Mouse (Mus musculus): Measurements from ENCODE around the gene Sh3kbp1. TPM values are rescaled to one million over a fixed set of nuclear protein-coding genes. Genes with fewer than 3 reads are reported as not detected.
"Not testable (repeated sequence)": the region's sequence is repeated elsewhere in the genome, so short reads cannot be mapped to it uniquely, and the experiment has no call there.

Gene Sh3kbp1
- polyA plus RNA-seq (2015; fragmentation: Nextera tagmentation; extraction: Ambion mirVana) = 28.4 and 31.9 TPM in 2 replicates

DNA sequence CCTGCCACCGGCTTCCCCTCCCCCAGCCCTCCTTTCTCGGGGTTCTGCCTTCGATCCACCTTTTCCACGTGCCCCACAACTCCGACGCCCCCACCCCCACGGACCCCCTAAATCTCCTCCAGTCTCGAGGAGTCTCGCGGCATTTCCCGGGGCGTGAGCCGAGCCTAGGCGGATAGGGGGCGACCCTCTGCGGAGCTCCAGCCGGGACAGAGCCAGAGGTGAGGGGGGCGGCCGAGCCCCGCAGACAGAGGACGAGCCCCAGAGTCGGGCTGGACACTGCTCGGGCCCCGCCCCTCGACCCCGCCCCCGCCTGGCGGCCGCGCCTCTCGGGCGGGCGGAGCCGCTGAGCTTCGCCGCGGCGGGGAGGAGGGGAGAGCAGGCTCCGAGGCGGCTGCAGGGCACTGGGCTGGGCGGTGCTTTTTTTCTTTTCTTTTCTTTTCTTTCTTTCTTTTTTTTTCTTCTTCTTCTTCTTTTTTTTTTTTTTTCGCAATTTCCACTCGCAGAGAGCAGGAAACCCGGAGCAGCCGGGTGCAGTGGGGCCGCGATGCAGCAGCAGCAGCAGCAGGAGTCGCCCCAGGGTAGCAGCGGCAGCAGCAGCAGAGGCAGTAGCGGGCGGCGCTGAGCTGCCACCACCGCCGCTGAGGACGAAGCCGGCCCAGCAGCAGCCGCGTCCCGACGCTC is at the start of gene Sh3kbp1:
Gene Sh3kbp1, plus strand, starts transcription at position 366 of the 681 bp plus-strand sequence.
- Histone ChIP-seq H3K36me3 (no peaks in the 10 kb centered on the region), H3K27me3 (replicated peaks) (no peaks in the 10 kb centered on the region), H3K4me1 (no peaks in the 10 kb centered on the region), H3K4me2 (peak within 1 kb of the TSS; percentile 70), H3K9ac (peak within 1 kb of the TSS; percentile 46; the same call in 1 of the 2 replicates), H3K4me3 (replicated peaks) (peak within 1 kb of the TSS; percentile 59), H3K9me3 (no peaks in the 10 kb centered on the region), H3K27ac (peak within 1 kb of the TSS; percentile 67)
- 13% methylated on average over 54 of the region's 60 CpGs for WGBS
- peak; percentile 85 for ATAC-seq (ENCODE audit: insufficient read depth, low FRiP score, low read depth)

DNA sequence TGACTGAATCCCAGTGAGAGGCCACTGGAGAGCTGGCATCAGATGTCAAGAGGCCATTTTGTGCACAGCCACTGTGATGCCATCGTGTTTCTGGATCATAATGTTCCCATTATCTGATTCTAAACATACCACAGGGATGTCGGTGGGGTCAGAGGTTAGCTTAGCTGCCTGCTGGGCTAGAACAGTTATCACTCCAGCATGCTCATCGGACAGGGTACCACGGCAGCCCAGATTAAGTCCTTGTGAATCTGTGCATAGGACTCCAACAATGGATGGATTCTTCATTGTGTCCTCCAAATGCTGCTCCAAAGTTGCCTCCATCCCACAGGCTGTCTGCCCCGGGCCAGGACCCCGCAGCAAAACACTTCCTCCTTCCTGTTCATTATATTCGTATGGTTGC is 42.3 kb upstream of the Sh3kbp1 start:
- not testable (repeated sequence) for H3K9ac ChIP-seq; ATAC-seq (ENCODE audit: insufficient read depth, low FRiP score, low read depth); H3K36me3 ChIP-seq; H3K27ac ChIP-seq; H3K4me1 ChIP-seq; H3K4me2 ChIP-seq; H3K9me3 ChIP-seq; H3K4me3 ChIP-seq (replicated peaks); H3K27me3 ChIP-seq (replicated peaks)
- WGBS = 73% methylated on average over 7 of the region's 7 CpGs

DNA sequence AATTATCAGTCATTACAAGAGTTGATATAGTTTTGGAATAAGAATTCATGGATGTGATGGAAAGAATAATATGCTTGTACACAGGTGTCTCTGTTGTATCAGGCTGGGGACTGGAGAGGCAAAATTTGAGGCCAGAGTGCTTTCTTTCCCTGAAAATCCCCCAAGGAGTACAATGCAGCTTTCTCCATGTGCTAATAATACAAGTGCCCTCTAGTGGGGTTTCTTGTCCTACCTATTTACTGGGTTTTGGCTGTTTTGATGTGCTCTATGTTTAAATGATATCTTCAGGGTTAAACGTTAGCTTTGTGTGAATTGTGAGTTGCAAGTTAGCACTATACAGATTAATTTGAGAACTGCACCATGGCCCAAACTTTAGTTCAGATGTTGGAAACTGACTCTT is 35.4 kb upstream of the Sh3kbp1 start:
- Histone ChIP-seq H3K27me3 (replicated peaks) (no peaks in the 10 kb centered on the region), H3K4me2 (no peak overlapping the region), H3K9me3 (no peaks in the 10 kb centered on the region), H3K27ac (no peak overlapping the region), H3K4me1 (no peaks in the 10 kb centered on the region), H3K9ac (no peak overlapping the region), H3K36me3 (no peaks in the 10 kb centered on the region), H3K4me3 (replicated peaks) (no peak overlapping the region)
- ATAC-seq (ENCODE audit: insufficient read depth, low FRiP score, low read depth) = no peak
- WGBS = 57% methylated on average over 1 of the region's 1 CpGs

DNA sequence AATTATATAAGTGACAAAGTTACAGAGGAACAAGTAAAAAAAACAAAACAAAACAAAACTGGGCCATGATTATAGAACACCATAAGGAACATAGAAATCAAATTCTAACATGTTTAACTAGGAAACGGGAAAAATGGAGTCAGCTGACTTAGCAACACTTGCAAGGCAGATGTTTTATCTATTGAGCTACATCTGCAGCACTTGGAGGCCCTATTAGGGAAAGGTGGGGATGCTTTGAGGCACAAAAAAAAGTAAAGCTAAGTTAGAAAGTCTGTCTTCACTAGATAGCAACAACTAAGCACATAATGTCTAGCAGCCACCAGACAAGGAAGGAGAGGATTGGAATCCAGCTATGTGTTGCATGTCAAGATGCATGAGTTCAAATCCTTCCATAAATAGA is 29.6 kb upstream of the Sh3kbp1 start:
- no peaks in the 10 kb centered on the region for H3K9me3 ChIP-seq
- H3K9ac ChIP-seq = no peak overlapping the region
- no peak overlapping the region for H3K27ac ChIP-seq
- H3K4me2 ChIP-seq = no peak overlapping the region
- no peaks in the 10 kb centered on the region for H3K4me1 ChIP-seq
- no peaks in the 10 kb centered on the region for H3K36me3 ChIP-seq
- no peaks in the 10 kb centered on the region for H3K27me3 ChIP-seq (replicated peaks)
- no peak overlapping the region for H3K4me3 ChIP-seq (replicated peaks)
- 61% methylated on average over 1 of the region's 1 CpGs for WGBS
- ATAC-seq (ENCODE audit: insufficient read depth, low FRiP score, low read depth) = no peak; the same call in 1 of the 2 replicates

DNA sequence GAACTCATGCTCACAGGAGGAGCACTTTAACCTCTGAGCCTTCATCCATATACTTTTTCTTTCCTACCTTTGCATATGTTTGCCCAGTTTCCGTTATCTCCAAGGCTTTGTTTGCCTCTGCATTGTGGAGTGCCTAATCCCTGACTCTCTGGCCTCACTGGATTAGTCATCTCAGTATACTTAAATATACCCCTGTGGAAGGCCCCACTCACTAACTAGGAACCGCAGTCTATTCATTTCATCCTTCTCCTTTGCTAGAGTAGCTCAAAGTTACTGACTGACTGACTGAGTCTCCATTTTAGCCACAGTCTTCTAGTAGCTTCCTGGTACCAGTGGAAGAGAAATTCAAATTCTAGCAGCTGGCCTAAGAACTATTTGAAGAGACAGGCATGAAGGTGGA is 22.2 kb upstream of the Sh3kbp1 start:
- peak; percentile 31; the same call in 1 of the 2 replicates for ATAC-seq (ENCODE audit: insufficient read depth, low FRiP score, low read depth)
- no peaks in the 10 kb centered on the region for H3K36me3 ChIP-seq
- no peak overlapping the region for H3K4me2 ChIP-seq
- no peaks in the 10 kb centered on the region for H3K9me3 ChIP-seq
- 60% methylated on average over 2 of the region's 2 CpGs for WGBS
- no peak overlapping the region for H3K9ac ChIP-seq
- H3K4me3 ChIP-seq (replicated peaks) = no peak overlapping the region
- no peaks in the 10 kb centered on the region for H3K4me1 ChIP-seq
- H3K27ac ChIP-seq = no peak overlapping the region
- H3K27me3 ChIP-seq (replicated peaks) = 0 out of 2 replicates have a peak, but pooled peaks cover 4% of the 10 kb centered on the region

DNA sequence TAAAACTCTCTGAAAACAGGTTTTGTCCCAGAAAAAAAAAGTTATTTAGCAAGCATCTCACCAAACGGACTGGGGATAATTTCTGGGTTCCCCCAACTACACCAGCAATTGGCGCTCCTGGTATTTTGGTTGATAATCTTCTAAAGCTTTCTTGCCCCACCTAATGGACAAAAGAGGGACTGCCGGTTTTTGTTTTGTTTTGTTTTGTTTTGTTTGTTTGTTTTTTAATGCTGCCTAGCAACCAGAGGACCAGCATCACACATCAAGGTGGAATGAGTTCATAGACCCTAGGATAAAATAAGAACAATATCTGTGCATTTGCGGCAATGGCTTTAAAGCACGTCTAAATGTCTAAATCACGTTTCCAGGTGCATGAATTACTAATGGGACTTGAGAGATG is 20.1 kb upstream of the Sh3kbp1 start:
- H3K27me3 ChIP-seq (replicated peaks) = 0 out of 2 replicates have a peak, but pooled peaks cover 4% of the 10 kb centered on the region
- H3K9me3 ChIP-seq = no peaks in the 10 kb centered on the region
- no peak overlapping the region for H3K9ac ChIP-seq
- H3K4me1 ChIP-seq = no peaks in the 10 kb centered on the region
- H3K4me2 ChIP-seq = no peak overlapping the region
- H3K4me3 ChIP-seq (replicated peaks) = no peak overlapping the region
- ATAC-seq (ENCODE audit: insufficient read depth, low FRiP score, low read depth) = no peak
- 48% methylated on average over 6 of the region's 6 CpGs for WGBS
- no peaks in the 10 kb centered on the region for H3K36me3 ChIP-seq
- H3K27ac ChIP-seq = no peak overlapping the region

DNA sequence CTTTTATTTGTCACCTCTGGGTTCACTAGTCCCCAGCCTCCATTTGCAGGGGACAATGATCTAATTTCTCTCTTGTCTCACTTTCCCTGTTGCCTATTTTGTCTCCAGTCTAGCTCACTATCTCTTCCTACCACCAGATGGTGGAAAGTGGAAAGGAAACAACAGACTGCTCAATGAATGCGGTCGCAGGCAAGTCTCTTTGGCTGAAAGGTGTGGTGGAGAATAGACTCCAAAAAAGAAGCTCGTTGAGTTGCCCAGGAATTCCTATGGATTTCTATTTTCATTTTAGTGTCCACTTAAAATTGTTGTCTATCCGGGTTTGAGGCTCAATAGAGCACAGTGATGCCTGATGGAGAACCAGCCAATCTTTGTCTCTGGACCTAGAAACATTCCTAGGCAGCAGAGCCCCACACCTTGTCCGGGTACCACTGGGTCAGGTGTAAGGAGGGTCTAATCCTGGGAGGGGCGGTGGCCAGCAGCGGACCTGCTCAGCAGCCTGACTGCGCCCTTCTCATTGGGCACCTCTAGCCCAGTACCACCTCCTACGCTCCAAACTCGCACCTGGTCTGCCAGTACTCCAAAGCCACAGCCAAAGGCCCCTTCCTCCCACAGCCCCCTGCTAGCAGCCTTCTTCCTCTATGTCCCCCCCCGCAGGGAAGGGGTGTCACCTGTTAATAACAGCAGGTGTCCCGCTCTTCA is 715 bp upstream of the Sh3kbp1 start:
- Histone ChIP-seq H3K9ac (no peak overlapping the region), H3K27ac (no peak overlapping the region), H3K36me3 (no peaks in the 10 kb centered on the region), H3K9me3 (no peaks in the 10 kb centered on the region), H3K4me2 (peak overlapping the region; percentile 70), H3K27me3 (replicated peaks) (no peaks in the 10 kb centered on the region), H3K4me1 (no peaks in the 10 kb centered on the region), H3K4me3 (replicated peaks) (peak overlapping the region; percentile 59)
- peak; percentile 33; the same call in 1 of the 2 replicates for ATAC-seq (ENCODE audit: insufficient read depth, low FRiP score, low read depth)
- WGBS = 22% methylated on average over 12 of the region's 12 CpGs

DNA sequence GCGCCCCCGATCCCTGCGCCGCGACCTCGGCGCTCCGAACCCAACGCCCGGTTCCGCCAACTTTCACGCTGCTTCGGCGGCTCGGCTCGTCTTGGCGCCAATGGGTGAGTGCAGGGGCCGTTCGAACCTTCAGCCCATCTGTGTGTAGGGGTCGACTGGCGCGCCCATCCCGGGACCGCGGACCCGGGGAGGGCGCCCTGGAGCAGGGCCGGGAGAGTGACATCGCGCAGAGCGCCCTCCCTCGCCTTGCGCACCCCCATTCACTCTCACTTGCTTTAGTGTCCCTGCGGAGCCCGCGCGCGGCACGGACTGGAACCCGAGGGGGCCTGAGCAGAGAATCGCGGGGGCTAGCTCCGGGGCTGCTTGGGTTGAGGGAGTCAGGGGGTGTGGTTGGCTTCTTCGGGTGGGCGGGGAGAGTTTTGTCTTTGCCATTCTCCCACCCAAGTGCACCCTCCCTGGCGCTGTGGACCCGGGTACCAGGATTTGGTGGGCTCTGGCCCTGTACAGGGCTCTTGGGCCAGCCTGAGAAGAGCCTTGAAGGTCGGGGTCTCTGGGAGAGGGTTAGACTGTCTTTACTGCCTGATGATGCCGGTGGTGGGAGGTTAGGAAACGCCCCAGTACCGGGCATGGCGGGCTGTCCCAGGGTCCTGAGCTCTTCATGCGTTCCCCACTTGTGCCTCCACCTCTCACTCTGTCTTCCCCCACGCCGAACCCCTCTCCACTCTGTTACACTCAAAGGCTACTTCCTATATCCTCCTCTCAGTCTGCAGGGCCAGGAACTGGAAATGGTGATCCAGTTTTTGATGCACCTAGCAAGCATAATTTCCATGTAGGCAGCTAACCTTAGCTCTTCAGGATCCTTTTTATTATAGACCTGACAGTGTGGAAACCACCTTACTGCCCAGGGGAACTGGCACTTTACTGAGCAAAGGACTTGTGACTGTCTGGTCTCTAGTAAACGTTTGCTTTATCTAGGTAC is 805 bp downstream of the Sh3kbp1 start:
- Histone ChIP-seq H3K27ac (peak overlapping the region; percentile 67), H3K4me2 (peak overlapping the region; percentile 70), H3K4me3 (replicated peaks) (peak overlapping the region; percentile 59), H3K9me3 (no peaks in the 10 kb centered on the region), H3K36me3 (no peaks in the 10 kb centered on the region), H3K9ac (peak overlapping the region; percentile 46; the same call in 1 of the 2 replicates), H3K27me3 (replicated peaks) (no peaks in the 10 kb centered on the region), H3K4me1 (no peaks in the 10 kb centered on the region)
- ATAC-seq (ENCODE audit: insufficient read depth, low FRiP score, low read depth) = peak; percentile 70; the same call in 1 of the 2 replicates
- 25% methylated on average over 56 of the region's 56 CpGs for WGBS

DNA sequence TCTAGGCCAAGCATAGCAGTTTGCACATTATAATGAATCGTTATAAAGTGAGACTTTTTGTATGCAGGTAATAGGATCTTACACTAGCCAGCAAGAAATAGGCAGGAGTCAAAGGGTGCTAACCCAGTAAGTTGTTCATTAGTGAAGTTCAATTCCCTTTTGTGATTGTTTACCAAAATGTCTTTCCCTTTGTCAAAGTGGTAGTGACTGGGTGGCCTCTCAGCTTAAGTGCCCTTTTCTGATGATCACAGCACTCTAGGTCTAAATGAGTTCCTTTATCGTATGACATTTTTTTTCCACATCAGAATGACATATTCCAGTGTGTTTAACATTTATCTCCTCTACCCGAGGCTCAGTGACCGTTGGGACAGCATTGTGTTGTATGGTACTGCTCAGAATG is 1.6 kb downstream of the Sh3kbp1 start:
- Histone ChIP-seq H3K4me1 (no peaks in the 10 kb centered on the region), H3K9ac (no peak overlapping the region), H3K27ac (no peak overlapping the region), H3K36me3 (no peaks in the 10 kb centered on the region), H3K27me3 (replicated peaks) (no peaks in the 10 kb centered on the region), H3K4me2 (peak overlapping the region; percentile 70), H3K4me3 (replicated peaks) (peak overlapping the region; percentile 59), H3K9me3 (no peaks in the 10 kb centered on the region)
- ATAC-seq (ENCODE audit: insufficient read depth, low FRiP score, low read depth) = no peak
- WGBS = 44% methylated on average over 4 of the region's 4 CpGs

DNA sequence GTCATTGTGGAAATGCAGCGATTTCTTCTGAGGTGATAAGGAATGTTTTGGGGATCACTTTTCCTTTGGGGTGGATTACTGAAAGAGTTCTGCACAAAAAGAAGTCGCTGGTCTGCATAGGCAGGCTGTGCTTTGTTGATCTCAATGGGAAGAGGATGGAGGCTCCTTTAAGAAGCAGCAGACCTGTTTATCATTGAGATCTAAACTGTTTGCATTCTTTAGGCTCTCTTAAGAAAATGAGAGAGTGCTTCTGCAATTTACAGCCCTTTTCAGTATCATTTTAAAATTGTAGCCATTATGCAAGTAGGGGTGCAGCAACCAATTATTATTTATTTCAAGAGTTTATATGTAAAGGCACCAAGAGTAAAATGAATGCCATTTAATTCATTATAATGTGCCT is 2.1 kb downstream of the Sh3kbp1 start:
- no peaks in the 10 kb centered on the region for H3K9me3 ChIP-seq
- WGBS = 24% methylated on average over 2 of the region's 2 CpGs
- H3K4me2 ChIP-seq = peak overlapping the region; percentile 70
- no peaks in the 10 kb centered on the region for H3K4me1 ChIP-seq
- H3K9ac ChIP-seq = no peak overlapping the region
- no peaks in the 10 kb centered on the region for H3K36me3 ChIP-seq
- 0 out of 2 replicates have a peak overlapping the region, but pooled peaks have one; percentile 1 for H3K4me3 ChIP-seq (replicated peaks)
- no peak for ATAC-seq (ENCODE audit: insufficient read depth, low FRiP score, low read depth)
- no peak overlapping the region for H3K27ac ChIP-seq
- no peaks in the 10 kb centered on the region for H3K27me3 ChIP-seq (replicated peaks)

DNA sequence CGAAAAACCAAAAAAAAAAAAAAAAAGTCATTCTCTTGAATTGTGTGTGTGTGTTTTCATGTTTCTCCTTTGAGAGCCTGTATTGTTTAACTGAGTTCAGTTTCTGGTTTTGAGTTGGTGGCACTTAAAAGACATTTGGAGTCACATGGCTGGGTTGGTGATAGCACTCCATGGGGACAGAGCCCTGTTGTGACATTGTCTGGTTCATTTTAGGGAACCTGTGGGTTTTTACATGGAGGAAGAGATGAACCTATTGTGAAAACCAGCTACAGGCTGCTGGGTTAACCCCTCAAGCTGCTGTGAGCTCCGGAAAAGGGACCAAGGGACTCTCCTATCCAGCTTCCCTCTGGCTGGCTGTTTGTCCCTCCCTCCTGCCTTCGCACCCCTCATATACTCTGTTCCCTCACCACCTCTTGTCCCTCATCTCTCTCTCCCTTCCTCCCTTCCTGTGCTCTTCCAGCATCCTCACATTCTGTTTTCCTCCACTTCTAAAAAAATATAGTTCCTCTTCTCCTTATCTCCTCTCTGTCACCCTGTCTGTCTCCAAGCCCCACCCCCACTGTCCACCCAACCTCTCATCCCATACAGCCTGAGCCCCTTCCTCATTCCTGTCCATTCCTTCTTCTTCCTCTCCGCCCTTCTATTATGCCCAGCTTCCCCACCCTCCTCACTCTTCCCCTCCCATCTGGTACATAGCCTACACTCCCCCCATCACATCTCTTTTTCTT is 11.6 kb downstream of the Sh3kbp1 start:
- no peak for ATAC-seq (ENCODE audit: insufficient read depth, low FRiP score, low read depth)
- 82% methylated on average over 4 of the region's 4 CpGs for WGBS
- H3K4me3 ChIP-seq (replicated peaks) = no peak overlapping the region
- H3K36me3 ChIP-seq = no peaks in the 10 kb centered on the region
- H3K4me2 ChIP-seq = no peak overlapping the region
- no peak overlapping the region for H3K27ac ChIP-seq
- no peak overlapping the region for H3K9ac ChIP-seq
- H3K9me3 ChIP-seq = no peaks in the 10 kb centered on the region
- no peaks in the 10 kb centered on the region for H3K27me3 ChIP-seq (replicated peaks)
- H3K4me1 ChIP-seq = no peaks in the 10 kb centered on the region

All from stomach, embryonic 15.5 days (tissue).